Mouse (Mus musculus) hindbrain, embryonic 12.5 days (tissue): Measurements from ENCODE around the gene E130308A19Rik. TPM values are rescaled to one million over a fixed set of nuclear protein-coding genes. Genes with fewer than 3 reads are reported as not detected.

Experiments
- ATAC-seq: fragments of 200-750 bp; cut with Nextera tagmentation; 2 replicates; pipeline ENCODE4 v1.8.0; 2017; ENCODE audit warnings: moderate TSS enrichment; ENCODE audit not compliant: low FRiP score
- H3K27ac ChIP-seq: fragments of 300-500 bp; sonication (generic); 2 replicates; pipeline ENCODE4 v1.5.1; 2016; ENCODE audit warnings: mild to moderate bottlenecking
- H3K27me3 ChIP-seq: fragments of 300-500 bp; sonication (generic); 2 replicates; pipeline ENCODE4 v1.6.1; 2016; ENCODE audit warnings: mild to moderate bottlenecking
- H3K36me3 ChIP-seq: fragments of 300-500 bp; sonication (generic); 2 replicates; pipeline ENCODE4 v1.6.1; 2016; ENCODE audit warnings: mild to moderate bottlenecking
- H3K4me1 ChIP-seq: fragments of 300-500 bp; sonication (generic); 2 replicates; pipeline ENCODE4 v1.6.1; 2016
- H3K4me2 ChIP-seq: fragments of 300-500 bp; sonication (generic); replicated peaks from 2 replicates; pipeline ENCODE4 v1.6.1; 2016; ENCODE audit warnings: mild to moderate bottlenecking
- H3K4me3 ChIP-seq: fragments of 300-500 bp; sonication (generic); 2 replicates; pipeline ENCODE4 v1.5.1; 2016; ENCODE audit warnings: mild to moderate bottlenecking
- H3K9ac ChIP-seq: fragments of 300-500 bp; sonication (generic); 2 replicates; pipeline ENCODE4 v1.6.1; 2016; ENCODE audit warnings: mild to moderate bottlenecking, moderate library complexity
- H3K9me3 ChIP-seq: fragments of 300-500 bp; sonication (generic); replicated peaks from 2 replicates; pipeline ENCODE4 v1.6.1; 2016; ENCODE audit warnings: mild to moderate bottlenecking
- WGBS: fragments of 180-500 bp; shearing (Covaris S2); methylation state at CpG from one replicate; pipeline ENCODE4 v1.1.7; 2016; 5-methylcytosine and 5-hydroxymethylcytosine counted together
- polyA plus RNA-seq: library from polyadenylated mRNA; unstranded; fragments of >200 nt; fragmentation: Nextera tagmentation; extraction: Ambion mirVana; gene quantifications from 2 replicates; pipeline ENCODE4 v1.2.1, GENCODE M21; 2016

E130308A19Rik gene
- polyA plus RNA-seq, 1 experiment from 2014 or later: 73.1 TPM

DNA sequence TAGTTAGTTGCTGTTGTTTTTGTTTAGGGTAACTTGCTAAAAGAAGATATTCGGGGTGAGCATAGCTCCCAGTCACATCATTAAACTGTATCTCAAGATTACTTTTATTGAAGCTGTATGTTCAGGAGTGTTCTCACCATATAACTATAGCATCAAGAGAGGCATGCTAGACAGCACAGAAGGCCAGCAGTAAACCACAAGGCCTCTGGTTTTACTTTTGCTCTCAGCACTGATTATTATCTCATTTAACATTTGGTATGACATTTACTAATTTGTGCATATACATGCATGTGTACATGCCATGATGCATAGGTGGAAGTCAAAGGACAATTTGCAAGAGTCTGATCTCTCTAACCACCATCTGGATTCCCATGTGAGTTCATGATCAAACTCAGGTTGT, 43.1 kb downstream of the E130308A19Rik start:
- Histone ChIP-seq H3K9me3 (peaks cover 4% of the 10 kb centered on the region; the same call in 1 of the 2 replicates), H3K4me2 (no peak overlapping the region), H3K27ac (no peak overlapping the region), H3K4me3 (no peak overlapping the region), H3K27me3 (no peaks in the 10 kb centered on the region), H3K9ac (no peak overlapping the region), H3K36me3 (no peaks in the 10 kb centered on the region), H3K4me1 (no peaks in the 10 kb centered on the region)
- 95% methylated on average over 1 of the region's 1 CpGs for WGBS
- no peak for ATAC-seq

DNA sequence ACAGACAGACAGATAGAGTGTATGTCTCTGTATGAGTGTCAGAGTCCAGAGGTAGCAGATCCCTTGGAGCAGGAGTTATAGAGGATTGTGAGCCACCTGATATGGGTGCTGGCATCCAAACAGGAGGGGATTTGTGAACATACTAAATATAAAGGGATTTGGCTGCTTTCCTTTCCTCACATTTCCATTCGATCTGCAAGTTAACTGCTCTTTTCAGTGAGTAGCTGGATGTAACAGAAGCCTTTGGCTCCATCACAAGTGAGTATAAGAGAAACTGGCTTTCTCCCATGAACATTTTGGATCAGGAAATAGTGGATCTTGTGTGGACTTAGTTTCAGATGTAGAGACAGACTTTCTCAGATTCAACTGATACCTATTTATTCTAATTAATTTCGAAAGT, 44.0 kb downstream of the E130308A19Rik start:
- no peak for ATAC-seq
- Histone ChIP-seq H3K4me3 (no peak overlapping the region), H3K27me3 (no peaks in the 10 kb centered on the region), H3K4me2 (no peak overlapping the region), H3K27ac (no peak overlapping the region), H3K9ac (no peak overlapping the region), H3K4me1 (peaks cover 2% of the 10 kb centered on the region), H3K9me3 (no peaks in the 10 kb centered on the region), H3K36me3 (no peaks in the 10 kb centered on the region)
- WGBS: 83% methylated on average over 2 of the region's 2 CpGs

GRCm38 (mm10) chr4:59673423-59674117, 47.6 kb downstream of the E130308A19Rik start:
- no peak overlapping the region for H3K4me3 ChIP-seq
- H3K27ac ChIP-seq: peak overlapping the region; percentile 60; the same call in 1 of the 2 replicates
- WGBS: 82% methylated on average over 2 of the region's 2 CpGs
- H3K4me2 ChIP-seq: no peak overlapping the region
- peaks cover 7% of the 10 kb centered on the region for H3K4me1 ChIP-seq
- ATAC-seq: no peak
- H3K36me3 ChIP-seq: no peaks in the 10 kb centered on the region
- H3K9ac ChIP-seq: no peak overlapping the region
- H3K9me3 ChIP-seq: no peaks in the 10 kb centered on the region
- H3K27me3 ChIP-seq: no peaks in the 10 kb centered on the region

DNA sequence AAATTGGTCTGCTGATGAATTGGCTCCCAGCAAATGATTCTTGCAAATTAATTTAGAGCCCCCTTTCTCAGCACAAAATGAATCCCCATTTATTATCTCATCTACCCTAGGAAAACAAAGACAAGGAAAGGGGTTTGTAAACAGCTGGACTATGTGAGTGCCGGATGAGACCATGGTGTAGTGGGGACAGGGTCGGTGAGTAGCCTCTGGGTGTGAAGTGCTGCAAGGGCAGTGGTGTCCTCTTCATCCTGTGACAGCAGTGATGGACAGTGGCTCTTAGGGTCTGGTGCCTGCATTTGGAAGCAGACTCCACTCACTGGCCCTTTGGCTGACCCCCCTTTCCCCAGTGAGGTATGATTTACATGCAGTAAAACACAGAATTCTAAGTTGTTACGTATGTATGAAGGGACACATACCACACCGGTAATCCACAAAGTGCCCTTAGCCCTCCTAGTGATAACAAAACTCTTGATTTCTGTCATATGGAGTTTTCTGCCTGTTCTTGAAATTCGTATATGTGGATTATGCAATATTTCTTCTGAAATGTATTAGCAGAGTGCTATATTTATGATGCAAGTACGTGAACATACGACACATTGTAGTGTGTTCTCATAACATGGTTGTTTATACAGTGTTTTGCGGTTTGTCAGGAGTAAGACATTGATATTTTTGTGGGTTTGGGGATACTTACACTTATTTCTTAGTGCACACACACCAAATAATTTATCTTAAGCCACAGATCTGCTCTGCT, 49.1 kb downstream of the E130308A19Rik start:
- no peaks in the 10 kb centered on the region for H3K36me3 ChIP-seq
- WGBS: 77% methylated on average over 8 of the region's 8 CpGs
- peaks cover 7% of the 10 kb centered on the region for H3K4me1 ChIP-seq
- H3K9ac ChIP-seq: no peak overlapping the region
- H3K27ac ChIP-seq: peak overlapping the region; percentile 58
- no peak overlapping the region for H3K4me2 ChIP-seq
- ATAC-seq: peak; percentile 48
- H3K4me3 ChIP-seq: no peak overlapping the region
- no peaks in the 10 kb centered on the region for H3K27me3 ChIP-seq
- H3K9me3 ChIP-seq: no peaks in the 10 kb centered on the region

GRCm38 (mm10) chr4:59675699-59676098, 49.7 kb downstream of the E130308A19Rik start:
- H3K4me2 ChIP-seq: no peak overlapping the region
- no peaks in the 10 kb centered on the region for H3K36me3 ChIP-seq
- no peaks in the 10 kb centered on the region for H3K27me3 ChIP-seq
- no peak overlapping the region for H3K27ac ChIP-seq
- peaks cover 10% of the 10 kb centered on the region for H3K4me1 ChIP-seq
- no peak overlapping the region for H3K4me3 ChIP-seq
- H3K9ac ChIP-seq: no peak overlapping the region
- ATAC-seq: no peak
- no peaks in the 10 kb centered on the region for H3K9me3 ChIP-seq
- 68% methylated on average over 3 of the region's 3 CpGs for WGBS

DNA sequence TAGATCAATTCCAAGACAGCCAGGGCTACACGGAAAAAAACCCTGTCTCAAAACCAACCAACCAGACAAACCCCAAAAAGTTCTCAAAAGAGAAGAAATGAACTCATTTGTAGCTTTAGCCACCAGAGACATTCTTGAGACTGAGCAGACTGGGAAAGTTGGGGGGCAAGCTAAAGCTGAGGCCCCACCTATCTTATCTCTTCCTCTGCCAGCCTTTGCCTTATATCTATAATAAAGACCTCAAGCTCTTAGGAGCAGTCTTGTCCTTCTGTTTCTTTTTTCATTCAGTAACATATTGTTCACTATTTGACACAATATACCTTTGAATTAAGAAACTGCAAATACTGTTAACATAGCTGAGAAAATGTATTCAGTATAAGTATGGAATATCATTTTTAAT, 55.4 kb downstream of the E130308A19Rik start:
- ATAC-seq: no peak
- no peak overlapping the region for H3K9ac ChIP-seq
- no peaks in the 10 kb centered on the region for H3K27me3 ChIP-seq
- 85% methylated on average over 1 of the region's 1 CpGs for WGBS
- no peaks in the 10 kb centered on the region for H3K36me3 ChIP-seq
- H3K4me2 ChIP-seq: no peak overlapping the region
- H3K27ac ChIP-seq: no peak overlapping the region
- H3K4me3 ChIP-seq: no peak overlapping the region
- H3K4me1 ChIP-seq: peaks cover 14% of the 10 kb centered on the region
- H3K9me3 ChIP-seq: no peaks in the 10 kb centered on the region

DNA sequence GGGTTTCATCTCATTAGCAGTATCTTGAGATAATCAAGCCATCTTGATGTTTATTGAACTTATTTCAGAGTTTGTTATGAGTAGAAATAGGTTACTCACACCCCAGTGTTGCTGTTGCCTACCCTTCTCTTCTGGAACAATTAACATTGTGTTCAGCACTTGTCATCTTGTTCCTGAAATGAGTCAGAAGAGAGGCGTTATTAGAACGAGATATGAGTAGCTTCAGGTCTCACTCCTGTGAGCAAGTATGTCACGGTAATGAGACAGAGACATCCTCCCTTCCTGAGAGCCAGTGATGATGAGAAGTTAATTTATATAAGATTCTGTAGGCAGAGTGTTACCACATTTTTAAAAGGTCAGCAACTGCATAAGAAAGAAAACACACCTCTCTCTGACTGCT, 56.5 kb downstream of the E130308A19Rik start:
- Histone ChIP-seq H3K4me3 (no peak overlapping the region), H3K9ac (no peak overlapping the region), H3K36me3 (no peaks in the 10 kb centered on the region), H3K9me3 (no peaks in the 10 kb centered on the region), H3K4me2 (no peak overlapping the region), H3K27me3 (no peaks in the 10 kb centered on the region), H3K27ac (no peak overlapping the region), H3K4me1 (peaks cover 10% of the 10 kb centered on the region)
- 75% methylated on average over 3 of the region's 3 CpGs for WGBS
- no peak for ATAC-seq

- Histone ChIP-seq H3K27me3 (no peaks in the 10 kb centered on the region), H3K4me1 (peaks cover 9% of the 10 kb centered on the region), H3K4me3 (no peak overlapping the region), H3K36me3 (no peaks in the 10 kb centered on the region), H3K27ac (peak overlapping the region; percentile 44; the same call in 1 of the 2 replicates), H3K9me3 (no peaks in the 10 kb centered on the region), H3K9ac (no peak overlapping the region), H3K4me2 (no peak overlapping the region)
- ATAC-seq: no peak
- WGBS: 78% methylated on average over 10 of the region's 10 CpGs
These were observed 56.9 kb downstream of the E130308A19Rik start for GRCm38 (mm10) chr4:59682950-59683349.

DNA sequence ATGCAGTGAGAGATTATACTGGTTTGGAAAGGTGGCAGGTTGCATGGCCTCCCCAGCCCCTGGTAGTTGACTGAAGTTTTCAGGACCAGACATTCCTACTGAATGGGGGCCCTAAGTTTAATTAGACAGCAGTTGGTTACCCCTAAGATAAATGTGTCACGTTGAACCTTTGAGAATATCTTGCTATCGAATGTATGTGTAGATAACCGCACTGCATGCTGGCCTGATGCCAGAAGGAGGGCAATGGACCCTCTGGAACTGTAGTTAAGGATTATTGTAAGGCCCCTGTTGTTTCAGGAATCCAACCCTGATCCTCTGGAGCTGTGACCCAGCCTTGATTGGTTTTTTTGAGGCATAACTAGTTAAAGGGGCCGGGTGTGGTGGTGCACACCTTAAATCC, 58.3 kb downstream of the E130308A19Rik start:
- Histone ChIP-seq H3K36me3 (no peaks in the 10 kb centered on the region), H3K27ac (no peak overlapping the region), H3K27me3 (no peaks in the 10 kb centered on the region), H3K9ac (no peak overlapping the region), H3K4me3 (no peak overlapping the region), H3K4me2 (no peak overlapping the region), H3K9me3 (no peaks in the 10 kb centered on the region), H3K4me1 (peaks cover 13% of the 10 kb centered on the region)
- 85% methylated on average over 4 of the region's 4 CpGs for WGBS
- no peak for ATAC-seq

- Histone ChIP-seq H3K4me2 (no peak overlapping the region), H3K4me1 (peaks cover 21% of the 10 kb centered on the region), H3K27ac (no peak overlapping the region), H3K9ac (no peak overlapping the region), H3K9me3 (no peaks in the 10 kb centered on the region), H3K36me3 (peaks cover 8% of the 10 kb centered on the region), H3K4me3 (no peak overlapping the region), H3K27me3 (no peaks in the 10 kb centered on the region)
- 84% methylated on average over 4 of the region's 4 CpGs for WGBS
- ATAC-seq: no peak
These were observed 60.7 kb downstream of the E130308A19Rik start for GRCm38 (mm10) chr4:59686716-59687115.

DNA sequence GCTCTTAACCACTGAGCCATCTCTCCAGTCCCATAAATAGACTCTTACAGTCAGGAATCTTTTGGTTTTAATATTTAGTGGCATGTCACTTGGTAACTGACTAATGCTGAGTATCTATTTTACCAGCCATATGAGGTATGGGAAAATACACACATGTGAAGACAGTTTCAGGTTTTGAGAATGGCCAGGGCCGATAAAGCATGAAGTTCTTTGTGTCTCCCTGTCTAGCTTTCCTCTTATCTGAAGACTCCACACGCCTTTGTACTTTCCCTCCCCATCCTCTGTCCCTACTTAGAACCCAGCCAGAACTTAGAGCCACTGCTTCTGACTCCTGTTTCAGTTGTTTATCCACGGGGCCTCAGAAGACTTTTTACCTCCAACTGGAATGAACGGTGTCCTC, 63.0 kb downstream of the E130308A19Rik start:
- Histone ChIP-seq H3K27ac (peak overlapping the region; percentile 17; the same call in 1 of the 2 replicates), H3K27me3 (no peaks in the 10 kb centered on the region), H3K36me3 (peaks cover 8% of the 10 kb centered on the region), H3K4me2 (no peak overlapping the region), H3K4me3 (no peak overlapping the region), H3K9ac (no peak overlapping the region), H3K9me3 (no peaks in the 10 kb centered on the region), H3K4me1 (peaks cover 15% of the 10 kb centered on the region)
- no peak for ATAC-seq
- WGBS: 77% methylated on average over 4 of the region's 4 CpGs

GRCm38 (mm10) chr4:59690145-59690544, 64.1 kb downstream of the E130308A19Rik start:
- no peaks in the 10 kb centered on the region for H3K9me3 ChIP-seq
- no peak overlapping the region for H3K4me3 ChIP-seq
- H3K27me3 ChIP-seq: no peaks in the 10 kb centered on the region
- ATAC-seq: peak; percentile 56
- H3K9ac ChIP-seq: no peak overlapping the region
- no peak overlapping the region for H3K27ac ChIP-seq
- peaks cover 8% of the 10 kb centered on the region for H3K36me3 ChIP-seq
- H3K4me1 ChIP-seq: peaks cover 15% of the 10 kb centered on the region
- 50% methylated on average over 4 of the region's 4 CpGs for WGBS
- H3K4me2 ChIP-seq: no peak overlapping the region

- ATAC-seq: no peak
- Histone ChIP-seq H3K4me1 (peaks cover 7% of the 10 kb centered on the region), H3K9me3 (no peaks in the 10 kb centered on the region), H3K27ac (no peak overlapping the region), H3K27me3 (no peaks in the 10 kb centered on the region), H3K4me2 (no peak overlapping the region), H3K9ac (no peak overlapping the region), H3K36me3 (no peaks in the 10 kb centered on the region), H3K4me3 (no peak overlapping the region)
- WGBS: 92% methylated on average over 3 of the region's 3 CpGs
These were observed 70.8 kb downstream of the E130308A19Rik start for GRCm38 (mm10) chr4:59696846-59697245.
